Mouse (Mus musculus): ENCODE measurements around the gene Bcat1. TPM values are rescaled to one million over a fixed set of nuclear protein-coding genes. Genes with fewer than 3 reads are reported as not detected.

The Bcat1 gene
- total RNA-seq, 2 experiments from 2014 or later, result 65.1 to 65.9 TPM

- DNase-seq (ENCODE audit: extremely low spot score in 1 of 2, low spot score in 2 of 2), result no peak
- intact Hi-C loops (cut with DNase I), result no loop called here
These were observed 53.6 kb downstream of the Bcat1 start for GRCm38 (mm10) chr6:145022349-145022748.

- DNase-seq (ENCODE audit: extremely low spot score in 1 of 2, low spot score in 2 of 2), result no peak
- intact Hi-C loops (cut with DNase I), result no loop called here
These were observed 55.4 kb downstream of the Bcat1 start for GRCm38 (mm10) chr6:145020553-145020952.

GRCm38 (mm10) chr6:145018295-145018694 is 57.7 kb downstream of the Bcat1 start:
- intact Hi-C loops (cut with DNase I), result no loop called here
- DNase-seq (ENCODE audit: extremely low spot score in 1 of 2, low spot score in 2 of 2), result no peak

GRCm38 (mm10) chr6:145017508-145017907 is 58.5 kb downstream of the Bcat1 start:
- no peak for DNase-seq (ENCODE audit: extremely low spot score in 1 of 2, low spot score in 2 of 2)
- intact Hi-C loops (cut with DNase I), result no loop called here

- intact Hi-C loops (cut with DNase I), result no loop called here
- DNase-seq (ENCODE audit: extremely low spot score in 1 of 2, low spot score in 2 of 2), result no peak
These were observed 59.3 kb downstream of the Bcat1 start for GRCm38 (mm10) chr6:145016639-145017038.

GRCm38 (mm10) chr6:145014944-145015343 is 61.0 kb downstream of the Bcat1 start:
- intact Hi-C loops (cut with DNase I), result no loop called here
- DNase-seq (ENCODE audit: extremely low spot score in 1 of 2, low spot score in 2 of 2), result no peak

- intact Hi-C loops (cut with DNase I), result no loop called here
- no peak for DNase-seq (ENCODE audit: extremely low spot score in 1 of 2, low spot score in 2 of 2)
These were observed 63.3 kb downstream of the Bcat1 start for GRCm38 (mm10) chr6:145012699-145013098.

GRCm38 (mm10) chr6:145011141-145011540 is 64.8 kb downstream of the Bcat1 start:
- intact Hi-C loops (cut with DNase I), result no loop called here
- no peak for DNase-seq (ENCODE audit: extremely low spot score in 1 of 2, low spot score in 2 of 2)

- intact Hi-C loops (cut with DNase I), result no loop called here
- peak in 1 of 2 experiments; percentile 50 for DNase-seq (ENCODE audit: extremely low spot score in 1 of 2, low spot score in 2 of 2)
These were observed 65.8 kb downstream of the Bcat1 start for GRCm38 (mm10) chr6:145009859-145010818.

- no peak for DNase-seq (ENCODE audit: extremely low spot score in 1 of 2, low spot score in 2 of 2)
- intact Hi-C loops (cut with DNase I), result no loop called here
These were observed 72.5 kb downstream of the Bcat1 start for GRCm38 (mm10) chr6:145003459-145003858.

GRCm38 (mm10) chr6:145002094-145002936 is 73.7 kb downstream of the Bcat1 start:
- intact Hi-C loops (cut with DNase I), result no loop called here

GRCm38 (mm10) chr6:145001493-145001892 is 74.5 kb downstream of the Bcat1 start:
- no peak for DNase-seq (ENCODE audit: extremely low spot score in 1 of 2, low spot score in 2 of 2)
- intact Hi-C loops (cut with DNase I), result no loop called here

More at GRCm38 (mm10) chr6:145002094-145002936, 73.7 kb downstream of the Bcat1 start:
- DNase-seq (ENCODE audit: extremely low spot score in 1 of 2, low spot score in 2 of 2), result no peak

GRCm38 (mm10) chr6:144997229-144997628 is 78.8 kb downstream of the Bcat1 start:
- intact Hi-C loops (cut with DNase I), result no loop called here
- no peak for DNase-seq (ENCODE audit: extremely low spot score in 1 of 2, low spot score in 2 of 2)

GRCm38 (mm10) chr6:144992111-144992510 is 83.9 kb downstream of the Bcat1 start:
- no peak for DNase-seq (ENCODE audit: extremely low spot score in 1 of 2, low spot score in 2 of 2)
- intact Hi-C loops (cut with DNase I), result no loop called here

- DNase-seq (ENCODE audit: extremely low spot score in 1 of 2, low spot score in 2 of 2), result no peak
- intact Hi-C loops (cut with DNase I), result no loop called here
These were observed 86.8 kb downstream of the Bcat1 start for GRCm38 (mm10) chr6:144989193-144989592.

GRCm38 (mm10) chr6:144987676-144988075 is 88.3 kb downstream of the Bcat1 start:
- no peak for DNase-seq (ENCODE audit: extremely low spot score in 1 of 2, low spot score in 2 of 2)
- intact Hi-C loops (cut with DNase I), result no loop called here

GRCm38 (mm10) chr6:144987216-144987615 is 88.8 kb downstream of the Bcat1 start:
- DNase-seq (ENCODE audit: extremely low spot score in 1 of 2, low spot score in 2 of 2), result no peak
- intact Hi-C loops (cut with DNase I), result no loop called here

- intact Hi-C loops (cut with DNase I), result no loop called here
- no peak for DNase-seq (ENCODE audit: extremely low spot score in 1 of 2, low spot score in 2 of 2)
These were observed 91.8 kb downstream of the Bcat1 start for GRCm38 (mm10) chr6:144984221-144984620.

GRCm38 (mm10) chr6:144982093-144982492 is 93.9 kb downstream of the Bcat1 start:
- no peak for DNase-seq (ENCODE audit: extremely low spot score in 1 of 2, low spot score in 2 of 2)
- intact Hi-C loops (cut with DNase I), result no loop called here

- no peak for DNase-seq (ENCODE audit: extremely low spot score in 1 of 2, low spot score in 2 of 2)
- intact Hi-C loops (cut with DNase I), result no loop called here
These were observed 103.6 kb downstream of the Bcat1 start for GRCm38 (mm10) chr6:144972351-144972750.
